Mouse (Mus musculus) lung, embryonic 14.5 days (tissue): Measurements from ENCODE around the gene Rflnb. TPM values are rescaled to one million over a fixed set of nuclear protein-coding genes. Genes with fewer than 3 reads are reported as not detected.

ENCODE experiments used
- ATAC-seq: fragments of 200-750 bp; cut with Nextera tagmentation; 2 replicates; pipeline ENCODE4 v1.8.0; 2017; ENCODE audit warnings: mild to moderate bottlenecking, moderate TSS enrichment, moderate library complexity; ENCODE audit not compliant: insufficient read depth
- DNase-seq: peaks from one replicate; pipeline ENCODE4 v3.0.0-alpha.2; 2015
- H3K27ac ChIP-seq: fragments of 300-500 bp; sonication (generic); 2 replicates; pipeline ENCODE4 v1.5.1; 2014; ENCODE audit warnings: low read depth, mild to moderate bottlenecking, moderate library complexity
- H3K27me3 ChIP-seq: fragments of 300-500 bp; sonication (generic); 2 replicates; pipeline ENCODE4 v1.6.1; 2014; ENCODE audit warnings: low read length, control low read depth; ENCODE audit not compliant: insufficient read depth
- H3K36me3 ChIP-seq: fragments of 300-500 bp; sonication (generic); 2 replicates; pipeline ENCODE4 v1.6.1; 2014; ENCODE audit warnings: control low read depth; ENCODE audit not compliant: insufficient read depth
- H3K4me1 ChIP-seq: fragments of 300-500 bp; sonication (generic); 2 replicates; pipeline ENCODE4 v1.6.1; 2014; ENCODE audit warnings: antibody characterized with exemption, control low read depth; ENCODE audit not compliant: insufficient read depth
- H3K4me2 ChIP-seq: fragments of 300-500 bp; sonication (generic); 2 replicates; pipeline ENCODE4 v1.6.1; 2014; ENCODE audit warnings: mild to moderate bottlenecking
- H3K4me3 ChIP-seq: fragments of 300-500 bp; sonication (generic); 2 replicates; pipeline ENCODE4 v1.5.1; 2014; ENCODE audit warnings: low read depth, low read length
- H3K9ac ChIP-seq: fragments of 300-500 bp; sonication (generic); 2 replicates; pipeline ENCODE4 v1.6.1; 2014
- H3K9me3 ChIP-seq: fragments of 300-500 bp; sonication (generic); 2 replicates; pipeline ENCODE4 v1.6.1; 2016; ENCODE audit warnings: low read depth, low read length, control low read depth
- CTCF ChIP-seq: IDR thresholded peaks from 2 replicates; pipeline ENCODE4 v1.5.1; 2016; ENCODE audit warnings: antibody characterized with exemption, low read depth
- WGBS: fragments of 180-500 bp; shearing (Covaris S2); extraction: QIAGEN DNeasy Blood & Tissue Kit; methylation state at CpG from one replicate; pipeline ENCODE4 v1.1.7; 2014; 5-methylcytosine and 5-hydroxymethylcytosine counted together
- polyA plus RNA-seq: library from polyadenylated mRNA; unstranded; fragments of >200 nt; fragmentation: Nextera tagmentation; extraction: Ambion mirVana; gene quantifications from 2 replicates; pipeline ENCODE4 v1.2.1, GENCODE M21; 2014

Gene Rflnb
- polyA plus RNA-seq, 1 experiment from 2014 or later: 51.0 TPM

GRCm38 (mm10) chr11:76064411-76064810 lies 36.8 kb upstream of the Rflnb start:
- Histone ChIP-seq H3K36me3 (peaks cover 3% of the 10 kb centered on the region; the same call in 1 of the 2 replicates), H3K4me3 (no peak overlapping the region), H3K9ac (no peak overlapping the region), H3K27ac (no peak overlapping the region), H3K4me2 (no peak overlapping the region), H3K27me3 (no peaks in the 10 kb centered on the region), H3K9me3 (no peaks in the 10 kb centered on the region), H3K4me1 (peaks cover 6% of the 10 kb centered on the region)
- no peak for TF ChIP-seq CTCF
- DNase-seq (no peak), ATAC-seq (no peak)
- 77% methylated on average over 7 of the region's 7 CpGs for WGBS

- no peak for TF ChIP-seq CTCF
- no peaks in the 10 kb centered on the region for H3K9me3 ChIP-seq
- H3K27me3 ChIP-seq: no peaks in the 10 kb centered on the region
- ATAC-seq (no peak), DNase-seq (no peak)
- no peak overlapping the region for H3K9ac ChIP-seq
- H3K4me3 ChIP-seq: no peak overlapping the region
- H3K4me1 ChIP-seq: peaks cover 7% of the 10 kb centered on the region
- H3K27ac ChIP-seq: 0 out of 2 replicates have a peak overlapping the region, but pooled peaks have one; percentile 10
- H3K36me3 ChIP-seq: peaks cover 3% of the 10 kb centered on the region; the same call in 1 of the 2 replicates
- H3K4me2 ChIP-seq: no peak overlapping the region
- WGBS: 81% methylated on average over 2 of the region's 2 CpGs
These were observed 33.3 kb upstream of the Rflnb start for GRCm38 (mm10) chr11:76060906-76061305.

DNA sequence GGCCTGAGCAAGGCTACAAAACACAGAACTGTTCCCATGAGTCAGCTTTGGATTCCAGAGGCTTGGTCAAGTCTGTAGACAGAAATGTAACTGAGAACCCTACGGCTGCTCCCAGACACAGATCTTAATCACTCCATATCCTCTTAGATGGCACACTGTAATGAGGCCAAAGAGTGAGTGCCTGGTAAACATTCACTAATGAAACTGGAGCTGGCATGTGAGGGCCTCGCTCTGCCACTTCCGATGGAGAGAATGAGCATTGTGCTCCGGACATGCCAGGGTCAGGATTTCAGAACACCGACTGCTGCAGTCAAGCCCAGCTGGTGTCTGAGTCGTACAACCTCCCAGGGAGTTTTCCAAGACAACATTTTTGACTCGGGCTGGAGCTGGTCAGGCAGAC lies 32.4 kb upstream of the Rflnb start:
- Histone ChIP-seq H3K9me3 (no peaks in the 10 kb centered on the region), H3K27ac (peak overlapping the region; percentile 55), H3K4me1 (peaks cover 7% of the 10 kb centered on the region), H3K27me3 (no peaks in the 10 kb centered on the region), H3K4me2 (no peak overlapping the region), H3K9ac (no peak overlapping the region), H3K4me3 (no peak overlapping the region), H3K36me3 (peaks cover 3% of the 10 kb centered on the region; the same call in 1 of the 2 replicates)
- ATAC-seq: no peak
- TF ChIP-seq CTCF: no peak
- DNase-seq: peak; percentile 37
- 26% methylated on average over 7 of the region's 7 CpGs for WGBS

DNA sequence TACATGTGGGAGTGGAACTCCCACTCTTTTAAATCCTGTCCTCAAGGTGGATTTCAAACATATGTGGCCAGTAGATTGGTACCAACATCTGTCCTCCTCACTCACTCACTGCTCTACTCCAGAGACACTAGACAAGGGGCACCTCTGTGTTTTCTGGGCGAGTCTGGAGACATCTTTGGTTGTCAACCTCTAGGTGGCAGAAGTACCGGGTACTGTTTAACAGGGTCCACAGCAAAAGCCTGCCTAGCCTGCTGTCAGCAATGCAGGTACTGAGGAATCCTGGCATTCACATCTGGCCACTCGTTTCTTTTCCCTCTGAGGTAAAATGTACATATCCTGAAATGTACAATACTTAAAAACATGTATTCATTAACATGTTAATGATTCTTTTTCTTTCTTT lies 28.9 kb upstream of the Rflnb start:
- no peaks in the 10 kb centered on the region for H3K27me3 ChIP-seq
- no peak overlapping the region for H3K9ac ChIP-seq
- no peaks in the 10 kb centered on the region for H3K9me3 ChIP-seq
- DNase-seq (peak; percentile 27), ATAC-seq (no peak)
- peak; percentile 38 for TF ChIP-seq CTCF
- H3K4me1 ChIP-seq: peaks cover 7% of the 10 kb centered on the region
- WGBS: 28% methylated on average over 3 of the region's 3 CpGs
- no peak overlapping the region for H3K27ac ChIP-seq
- no peak overlapping the region for H3K4me3 ChIP-seq
- no peaks in the 10 kb centered on the region; the same call in 1 of the 2 replicates for H3K36me3 ChIP-seq
- no peak overlapping the region for H3K4me2 ChIP-seq

DNA sequence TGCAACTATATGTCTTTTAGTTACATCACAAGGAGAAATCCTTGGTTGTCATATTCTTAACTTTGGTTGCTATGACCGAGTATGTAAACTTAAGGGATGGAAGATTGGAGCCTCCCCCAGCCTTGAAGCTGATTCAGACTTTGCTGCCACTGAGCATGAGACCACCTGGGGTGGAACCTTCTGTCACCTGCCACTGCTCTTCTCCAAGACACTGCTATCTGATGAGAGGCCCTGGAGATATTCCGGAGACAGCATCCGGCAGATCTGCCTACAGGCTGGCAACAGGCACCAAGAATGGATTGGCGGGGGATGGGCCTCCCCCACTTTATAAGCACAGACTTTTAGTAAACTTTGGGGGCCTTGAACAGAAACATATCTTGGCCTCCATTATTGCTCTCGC lies 24.9 kb upstream of the Rflnb start:
- WGBS: 75% methylated on average over 5 of the region's 5 CpGs
- 0 out of 2 replicates have a peak, but pooled peaks cover 3% of the 10 kb centered on the region for H3K4me1 ChIP-seq
- H3K4me2 ChIP-seq: no peak overlapping the region
- no peaks in the 10 kb centered on the region for H3K9me3 ChIP-seq
- no peak for DNase-seq
- no peak for ATAC-seq
- no peak overlapping the region for H3K27ac ChIP-seq
- no peak overlapping the region for H3K4me3 ChIP-seq
- no peaks in the 10 kb centered on the region; the same call in 1 of the 2 replicates for H3K36me3 ChIP-seq
- no peak overlapping the region for H3K9ac ChIP-seq
- no peak for TF ChIP-seq CTCF
- no peaks in the 10 kb centered on the region for H3K27me3 ChIP-seq

GRCm38 (mm10) chr11:76050967-76051512 lies 23.5 kb upstream of the Rflnb start:
- Histone ChIP-seq H3K9ac (no peak overlapping the region), H3K4me1 (0 out of 2 replicates have a peak, but pooled peaks cover 3% of the 10 kb centered on the region), H3K27me3 (no peaks in the 10 kb centered on the region), H3K27ac (peak overlapping the region; percentile 88), H3K9me3 (no peaks in the 10 kb centered on the region), H3K4me2 (no peak overlapping the region), H3K36me3 (peaks cover 4% of the 10 kb centered on the region; the same call in 1 of the 2 replicates), H3K4me3 (no peak overlapping the region)
- no peak for TF ChIP-seq CTCF
- ATAC-seq (peak; percentile 71), DNase-seq (peak; percentile 70)
- WGBS: 38% methylated on average over 5 of the region's 5 CpGs

DNA sequence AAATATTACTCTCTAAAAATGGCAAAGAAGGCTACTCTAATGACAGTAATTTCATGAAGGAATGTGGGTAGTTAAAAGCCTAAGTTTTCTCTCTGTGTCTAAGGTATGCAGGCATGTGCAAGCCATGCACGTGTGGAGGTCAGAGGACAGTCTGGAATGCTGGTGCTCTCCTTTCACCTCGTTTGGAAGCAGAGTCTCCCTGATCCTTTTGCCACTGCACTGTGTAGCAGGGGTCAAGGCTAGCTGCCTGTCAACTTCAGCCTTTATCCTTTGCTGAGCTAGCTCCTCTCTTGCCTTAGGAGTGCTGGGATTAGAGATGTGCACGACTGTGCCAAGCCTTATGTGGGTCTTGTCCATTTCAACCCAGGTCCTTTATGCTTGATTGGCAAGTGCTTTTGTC lies 22.9 kb upstream of the Rflnb start:
- no peak overlapping the region for H3K4me3 ChIP-seq
- ATAC-seq (0 out of 2 replicates have a peak, but pooled peaks have one; percentile 54), DNase-seq (no peak)
- 0 out of 2 replicates have a peak, but pooled peaks cover 3% of the 10 kb centered on the region for H3K4me1 ChIP-seq
- H3K27me3 ChIP-seq: no peaks in the 10 kb centered on the region
- no peak for TF ChIP-seq CTCF
- WGBS: 40% methylated on average over 3 of the region's 3 CpGs
- no peaks in the 10 kb centered on the region for H3K9me3 ChIP-seq
- peak overlapping the region; percentile 88 for H3K27ac ChIP-seq
- no peak overlapping the region for H3K4me2 ChIP-seq
- H3K36me3 ChIP-seq: peaks cover 7% of the 10 kb centered on the region; the same call in 1 of the 2 replicates
- no peak overlapping the region for H3K9ac ChIP-seq
